29 mouse cellular contexts compared by ENCODE assay signal in the genomic region with DNA sequence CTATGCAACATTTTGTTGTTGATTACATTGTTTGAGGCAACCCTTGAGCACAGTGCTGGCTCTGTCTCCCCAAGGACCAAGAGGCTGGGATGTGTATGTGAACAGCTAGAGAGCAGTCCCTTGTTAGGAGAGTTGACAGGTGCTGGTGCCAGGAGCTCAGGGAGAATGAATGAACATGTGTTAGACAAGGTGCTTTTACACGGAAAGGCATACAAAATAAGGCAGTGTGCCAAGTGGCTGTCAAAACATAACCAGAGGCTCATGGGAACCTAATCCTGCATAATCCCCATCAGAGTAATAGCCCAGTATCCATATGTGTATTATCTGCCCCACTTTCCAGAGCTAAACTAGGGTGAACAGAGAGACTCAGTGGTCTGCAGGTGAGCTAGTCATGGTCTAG. TPM values are rescaled to one million over a fixed set of nuclear protein-coding genes. Genes with fewer than 3 reads are reported as not detected.
DNase-seq lines count a peak whose midpoint lies in the region; ATAC-seq and TF ChIP-seq lines count a peak whose summit lies in the region.
"Had no signal": no experiment of that assay in that cellular context is flagged by ENCODE, and none has a peak within 500 bp of the region (broad histone marks: within the 10 kb centered on the region; RNA-seq: fewer than 3 reads in every experiment).

No protein-coding gene starts in this region.

- H3K9me3 ChIP-seq in midbrain, postnatal 0 days (ENCODE audit: low read length) = no peaks in the 10 kb centered on the region
- no peaks in the 10 kb centered on the region for H3K9me3 ChIP-seq in midbrain, embryonic 16.5 days (replicated peaks; ENCODE audit: control insufficient read depth, low read length, poor library complexity, severe bottlenecking)
- no peaks in the 10 kb centered on the region for H3K9me3 ChIP-seq in limb, embryonic 10.5 days (replicated peaks)
- H3K9me3 ChIP-seq: hindbrain, embryonic 15.5 days; midbrain, embryonic 13.5 days had no signal

- H3K4me3 ChIP-seq in midbrain, postnatal 0 days (ENCODE audit: low read depth, low read length) = no peak overlapping the region
- H3K4me3 ChIP-seq in midbrain, embryonic 16.5 days (ENCODE audit: low read depth, low read length) = no peak overlapping the region
- H3K4me3 ChIP-seq in limb, embryonic 10.5 days = no peak overlapping the region
- H3K4me3 ChIP-seq: hindbrain, embryonic 15.5 days; midbrain, embryonic 13.5 days had no signal

- H3K27me3 ChIP-seq in midbrain, postnatal 0 days (ENCODE audit: insufficient read depth, low read length) = peaks cover 27% of the 10 kb centered on the region
- H3K27me3 ChIP-seq in midbrain, embryonic 16.5 days (ENCODE audit: control insufficient read depth, insufficient read depth, low read depth, low read length) = peaks cover 38% of the 10 kb centered on the region
- H3K27me3 ChIP-seq in limb, embryonic 10.5 days (ENCODE audit: low read depth, poor library complexity, severe bottlenecking) = peaks cover 66% of the 10 kb centered on the region

- 43% methylated on average over 1 of the region's 1 CpGs for WGBS in midbrain, postnatal 0 days
- 31% methylated on average over 1 of the region's 1 CpGs for WGBS in midbrain, embryonic 16.5 days
- 63% methylated on average over 1 of the region's 1 CpGs for WGBS in limb, embryonic 10.5 days

- no peak for ATAC-seq in midbrain, postnatal 0 days (ENCODE audit: low FRiP score)
- no peak for ATAC-seq in midbrain, embryonic 16.5 days
- ATAC-seq in monocyte, adult 5-6 weeks (replicated peaks; ENCODE audit: insufficient number of reproducible peaks, low FRiP score, low TSS enrichment, poor library complexity, severe bottlenecking) = no peak
- ATAC-seq: intestine, embryonic 16.5 days; midbrain, embryonic 13.5 days had no signal

- no peaks in the 10 kb centered on the region for H3K36me3 ChIP-seq in midbrain, postnatal 0 days (ENCODE audit: insufficient read depth, low read length)
- H3K36me3 ChIP-seq in midbrain, embryonic 16.5 days (ENCODE audit: control insufficient read depth, insufficient read depth, low read length) = no peaks in the 10 kb centered on the region
- no peaks in the 10 kb centered on the region for H3K36me3 ChIP-seq in limb, embryonic 10.5 days
- H3K36me3 ChIP-seq: G1E; hindbrain, embryonic 15.5 days; midbrain, embryonic 13.5 days had no signal

- no peak overlapping the region for H3K27ac ChIP-seq in midbrain, postnatal 0 days (ENCODE audit: low read depth, low read length)
- H3K27ac ChIP-seq in midbrain, embryonic 16.5 days (ENCODE audit: low read length) = no peak overlapping the region
- no peak overlapping the region for H3K27ac ChIP-seq in limb, embryonic 10.5 days
- H3K27ac ChIP-seq: hindbrain, embryonic 15.5 days; kidney, postnatal 0 days; liver, embryonic 14.5 days; macrophage; midbrain, embryonic 13.5 days had no signal

- DNase-seq in cerebellum, postnatal 14 days = peak; percentile 12 to 17
- DNase-seq in cerebellum, adult 18-20 months = no peak
- DNase-seq in heart, adult 11 months = peak; percentile 51
- DNase-seq in heart, postnatal 4 days = no peak
- peak; percentile 48 for DNase-seq in midbrain, postnatal 0 days (ENCODE audit: low spot score)
- DNase-seq in limb, embryonic 10.5 days (ENCODE audit: low spot score) = peak; percentile 25
- DNase-seq: adrenal gland, postnatal 10 days; cerebellum, adult 11 months; cerebellum, adult 9-11 months; gastrocnemius, postnatal 10 days; kidney, adult 8-10 months; kidney, postnatal 4 days; liver; lung, adult 2 months; lung, postnatal 10 days; thymus, postnatal 14 days had no signal

- no peaks in the 10 kb centered on the region for H3K4me1 ChIP-seq in midbrain, postnatal 0 days (ENCODE audit: insufficient read depth, low read length)
- peaks cover 8% of the 10 kb centered on the region for H3K4me1 ChIP-seq in midbrain, embryonic 16.5 days (ENCODE audit: control insufficient read depth, insufficient read depth, low read length)
- peaks cover 20% of the 10 kb centered on the region for H3K4me1 ChIP-seq in limb, embryonic 10.5 days

- H3K9ac ChIP-seq in midbrain, postnatal 0 days (replicated peaks; ENCODE audit: low read length, poor library complexity, severe bottlenecking) = no peak overlapping the region
- H3K9ac ChIP-seq in midbrain, embryonic 16.5 days (ENCODE audit: low read depth, low read length) = no peak overlapping the region
- H3K9ac ChIP-seq: hindbrain, embryonic 15.5 days; liver, embryonic 14.5 days; midbrain, embryonic 13.5 days had no signal

- no peak overlapping the region for H3K4me2 ChIP-seq in midbrain, postnatal 0 days (ENCODE audit: low read depth, low read length, poor library complexity, severe bottlenecking)
- H3K4me2 ChIP-seq in midbrain, embryonic 16.5 days (ENCODE audit: low read length) = no peak overlapping the region
- H3K4me2 ChIP-seq: heart, embryonic 11.5 days; hindbrain, embryonic 15.5 days; midbrain, embryonic 13.5 days had no signal

- TF ChIP-seq CTCF in midbrain, postnatal 0 days (IDR thresholded peaks at IDR 0.05) = no peak

RNA-seq across cellular contexts. Expression of a gene that starts 1.5 kb away (rescaled TPM):
- total RNA-seq in heart, postnatal 4 days (2021) = 10 to 100 TPM in 1 of 2 experiments, 1 to 10 TPM in 1; 7.0 to 12.6 TPM
- 4.2 and 4.3 TPM in 2 replicates for total RNA-seq in midbrain, postnatal 0 days (2014; rRNA removed)
- polyA plus RNA-seq in midbrain, postnatal 0 days (2015; fragmentation: Nextera tagmentation; extraction: Ambion mirVana) = 0.91 and 1.2 TPM in 2 replicates
- 0.64 and 0.66 TPM in 2 replicates for polyA plus RNA-seq in midbrain, embryonic 16.5 days (2015; fragmentation: Nextera tagmentation; extraction: Ambion mirVana)
- polyA plus RNA-seq in limb, embryonic 10.5 days (2016; fragmentation: Nextera tagmentation; extraction: Ambion mirVana) = 0.11 and 0.81 TPM in 2 replicates
- total RNA-seq in monocyte, adult 5-6 weeks (2017) = not detected in 3 replicates
- total RNA-seq: granulocyte monocyte progenitor cell, adult 5-6 weeks; megakaryocyte-erythroid progenitor cell, adult 5-6 weeks; neutrophil, adult 5-6 weeks had no signal
- polyA plus RNA-seq: G1E, macrophage had no signal

Comparison
In these comparisons a context has a peak if more than half of its experiments do, and no peak if none do; other contexts are left out.
1. DNase-seq: peak in cerebellum, postnatal 14 days (2 of 2), heart, adult 11 months (single experiment), midbrain, postnatal 0 days (single experiment) and limb, embryonic 10.5 days (single experiment); none in cerebellum, adult 18-20 months (0 of 2) and heart, postnatal 4 days (single experiment).